Mouse (Mus musculus): Measurements from ENCODE around the gene Noc4l.

- TF ChIP-seq HCFC1 (IDR thresholded peaks at IDR 0.05; ENCODE audit: borderline replicate concordance, insufficient read depth, low read length): no peak
- TF ChIP-seq MAFK (IDR thresholded peaks at IDR 0.05; ENCODE audit: insufficient read depth, low read depth, low read length): no peak
Observed at GRCm38 (mm10) chr5:110653686-110654085, 469 bp upstream of the Noc4l start.
